Comparison of ENCODE assay signal across 9 mouse cellular contexts in the genomic region with DNA sequence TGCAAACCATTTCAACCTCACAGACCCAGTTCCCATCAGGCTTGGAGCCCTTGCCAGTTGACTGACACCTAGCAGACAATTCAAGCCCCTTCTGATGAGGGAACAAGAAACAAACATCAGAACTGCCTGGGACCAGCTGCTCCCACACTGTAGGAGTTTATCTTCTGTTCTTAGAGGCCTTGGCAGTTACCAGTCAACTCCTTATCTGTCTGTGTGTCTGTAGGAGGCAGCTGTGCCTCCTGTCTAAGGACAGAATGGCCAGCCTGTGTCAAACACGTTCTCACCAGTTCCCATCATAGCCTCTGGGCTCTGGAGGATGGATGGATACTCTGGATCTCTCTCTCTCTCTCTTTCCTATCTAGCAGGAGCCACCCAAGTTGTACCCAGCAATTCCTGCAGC. TPM values are rescaled to one million over a fixed set of nuclear protein-coding genes. Genes with fewer than 3 reads are reported as not detected.
"Had no signal": no experiment of that assay in that cellular context is flagged by ENCODE, and none has a peak within 500 bp of the region (broad histone marks: within the 10 kb centered on the region; RNA-seq: fewer than 3 reads in every experiment).

No protein-coding gene starts in this region.

RNA-seq across cellular contexts. Expression of a gene that starts 21.1 kb away (rescaled TPM):
- polyA plus RNA-seq: midbrain, embryonic 12.5 days; midbrain, embryonic 16.5 days; myocyte; neural tube, embryonic 11.5 days; neural tube, embryonic 13.5 days; small intestine, adult 2 months; stomach, postnatal 0 days; thymus, adult 2 months; urinary bladder, adult 2 months had no signal
